Mouse (Mus musculus) adrenal gland, adult 10 weeks (tissue): ENCODE measurements around the gene Pan2. TPM values are rescaled to one million over a fixed set of nuclear protein-coding genes. Genes with fewer than 3 reads are reported as not detected.

Source experiments
- polyA plus RNA-seq: library from polyadenylated mRNA; stranded (reverse); fragments of 350-450 nt; fragmentation: Illumina TruSeq; extraction: RNeasy Lipid Tissue Mini Kit (QIAGEN cat#74804); gene quantifications from one replicate; pipeline ENCODE4 v1.2.3, GENCODE M21; 2014; ENCODE audit warnings: low read depth, low replicate concordance

The Pan2 gene
- polyA plus RNA-seq: 7.5 TPM

GRCm38 (mm10) chr10:128303126-128304021 is at the start of gene Pan2:
TSS of gene Pan2 (plus strand) at chr10:128303335.

DNA sequence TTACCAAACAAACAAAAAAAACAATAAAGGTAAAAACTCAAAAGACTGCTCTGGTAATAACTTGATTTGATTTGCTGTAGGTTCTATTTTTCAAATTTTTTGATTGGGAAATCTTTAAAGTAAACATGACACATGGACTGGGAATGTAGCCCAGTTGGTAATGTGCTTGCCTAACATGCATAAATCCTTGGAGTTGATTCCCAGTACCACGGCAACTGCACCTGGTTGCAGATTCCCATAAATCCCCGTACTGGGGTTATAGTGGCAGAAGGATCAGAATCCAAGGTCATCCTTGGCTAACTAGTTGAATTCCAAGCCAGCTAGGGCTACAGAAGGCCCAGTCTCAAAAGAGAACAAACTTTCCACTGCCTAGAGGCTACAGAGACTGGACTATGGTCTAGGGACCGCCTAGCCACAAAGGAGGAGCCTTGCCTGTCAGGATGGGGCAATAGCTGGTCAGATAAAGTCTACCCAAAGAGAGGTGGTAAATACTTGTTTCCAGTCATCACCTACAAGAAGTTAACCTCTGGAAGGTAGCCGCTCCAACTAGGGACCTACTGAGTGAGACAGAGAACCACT is 49.4 kb upstream of the Pan2 start, which contains the start of gene Apon:
Gene Apon (plus strand): TSS at position 420 of the 579 bp plus-strand sequence.

GRCm38 (mm10) chr10:128268371-128268770 is 34.8 kb upstream of the Pan2 start, which contains the start of gene Apof:
TSS of gene Apof (plus strand) at chr10:128268671.

GRCm38 (mm10) chr10:128270287-128270841 is 32.8 kb upstream of the Pan2 start, which contains the start of gene Stat2:
TSS of gene Stat2 (plus strand) at chr10:128270559.

DNA sequence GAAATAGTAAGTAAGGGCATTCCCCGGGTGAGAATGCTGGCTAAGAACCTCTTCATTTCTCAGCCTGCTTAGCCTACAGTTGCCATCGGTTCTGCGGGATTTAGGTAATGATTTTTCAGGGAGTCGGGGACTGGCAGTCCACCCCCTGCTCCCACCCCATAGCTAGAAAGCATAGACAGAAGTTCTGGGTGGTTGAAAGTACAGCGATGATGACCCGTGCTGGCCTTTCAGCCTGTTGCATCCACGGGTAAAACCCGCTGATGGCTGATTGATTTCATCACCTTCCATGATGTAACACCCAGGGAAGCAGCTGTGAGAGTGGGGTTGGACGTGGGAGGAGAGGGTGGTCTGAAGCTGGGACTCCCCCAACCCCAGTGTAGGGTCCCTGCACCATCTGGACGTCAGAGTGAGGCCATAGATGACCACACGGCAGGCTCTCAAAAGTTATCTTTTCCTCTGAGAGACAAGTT is 4.4 kb upstream of the Pan2 start, which contains the start of gene Il23a:
Gene Il23a (minus strand): TSS at position 51 of the 470 bp plus-strand sequence.

DNA sequence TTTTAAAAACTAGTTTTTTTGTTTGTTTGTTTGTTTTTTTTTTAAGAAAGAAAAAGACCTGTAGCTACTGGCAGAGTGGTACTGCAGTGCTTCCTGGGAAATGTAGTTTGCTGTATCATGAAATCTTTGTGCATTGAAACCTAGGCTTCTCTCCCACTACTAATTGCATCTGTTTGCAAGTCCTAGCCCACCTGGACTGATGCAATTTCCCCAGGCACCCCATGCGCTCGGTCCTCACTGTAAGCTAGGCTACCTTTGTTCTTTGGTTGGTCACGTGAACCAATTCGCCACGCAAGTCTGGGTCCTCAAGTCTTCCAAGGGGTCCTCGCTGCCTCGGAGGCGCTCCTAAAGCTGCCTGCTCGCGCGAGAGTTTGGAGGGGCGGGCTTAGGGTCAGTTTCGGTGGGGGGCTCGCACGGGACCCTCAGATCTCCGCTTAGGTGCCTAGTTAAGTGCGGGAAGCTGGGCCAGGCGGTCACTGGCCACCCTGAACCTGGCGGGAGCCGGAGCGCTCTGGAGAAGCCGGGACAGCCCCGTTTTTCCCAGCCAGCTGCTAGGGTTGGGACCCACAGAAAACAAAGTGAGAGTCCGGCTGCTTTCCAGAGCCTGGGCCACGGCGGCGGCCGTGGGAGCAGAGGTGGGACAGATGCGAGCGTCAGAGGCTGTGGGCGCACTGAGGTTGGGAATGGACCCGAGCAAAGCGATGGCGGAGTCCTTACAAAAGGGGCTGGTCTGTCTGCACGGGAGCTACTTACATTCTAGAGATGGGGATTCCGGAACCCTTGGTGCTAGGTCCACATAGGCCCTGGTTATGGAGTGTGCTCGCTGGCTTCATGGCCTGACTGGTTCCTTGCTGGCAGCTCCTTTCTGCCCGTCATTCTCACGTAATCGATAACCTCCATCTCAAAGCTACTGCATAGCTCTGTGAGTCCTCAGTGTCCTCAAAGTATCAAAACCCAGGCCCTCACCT is 19.3 kb downstream of the Pan2 start, which contains the start of gene Cnpy2:
Gene Cnpy2 (plus strand): TSS at position 319 of the 968 bp plus-strand sequence.

GRCm38 (mm10) chr10:128337306-128338181 is 34.4 kb downstream of the Pan2 start, which contains the start of gene Cs:
TSS of gene Cs (plus strand) at chr10:128337734.

DNA sequence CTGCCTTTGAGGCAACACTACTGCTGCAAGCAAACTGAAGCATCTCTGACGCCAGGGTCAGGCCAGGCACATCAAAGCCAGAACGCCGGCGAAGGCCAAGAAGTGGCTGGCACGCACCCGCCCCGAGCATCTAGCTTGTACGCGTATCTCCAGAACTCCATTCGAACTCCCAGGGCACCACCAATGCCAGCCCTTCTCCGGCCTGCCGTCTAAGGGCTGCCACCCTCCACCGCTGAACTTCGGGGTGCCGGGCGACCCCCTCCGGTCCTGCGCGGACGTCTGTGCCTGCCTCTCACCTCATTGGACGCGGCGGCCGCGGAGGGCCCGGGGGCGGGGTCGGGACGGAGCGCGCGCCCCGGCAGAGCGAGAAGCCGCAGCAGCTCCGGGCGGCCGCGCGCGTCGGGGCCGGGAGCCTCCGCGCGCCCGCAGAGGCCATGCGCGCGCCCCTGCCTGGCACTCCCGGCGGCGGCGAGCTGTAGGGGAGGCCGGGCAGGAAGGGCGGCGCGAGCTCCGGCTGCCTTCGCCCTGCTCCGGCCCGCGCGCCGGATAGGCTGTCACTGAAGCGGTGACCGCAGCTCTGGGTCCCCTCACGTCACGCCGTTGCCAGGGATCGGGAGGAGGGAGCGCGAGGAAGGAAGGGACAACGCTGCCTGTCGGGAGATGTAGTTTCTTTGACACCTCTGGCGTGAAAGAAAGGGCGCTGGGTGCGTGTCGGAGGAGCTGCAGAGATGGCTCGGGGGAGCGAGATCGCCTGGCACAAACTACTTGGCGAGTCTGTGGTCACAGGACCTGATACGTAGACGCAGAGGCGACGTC is 65.5 kb downstream of the Pan2 start, which contains the start of gene Coq10a:
Gene Coq10a (minus strand): TSS at position 596 of the 816 bp plus-strand sequence.

Other genes starting within 250 kb of the Pan2 start
- 590 TPM for gene Ptges3, start 244.4 kb upstream of the Pan2 start, polyA plus RNA-seq
- 811 TPM for gene Atp5b, start 220.1 kb upstream of the Pan2 start, polyA plus RNA-seq
- gene Baz2a, start 211.8 kb upstream of the Pan2 start, polyA plus RNA-seq: 20.4 TPM
- 27.8 TPM for gene Rbms2, start 123.0 kb upstream of the Pan2 start, polyA plus RNA-seq
- gene Gls2, start 108.9 kb upstream of the Pan2 start, polyA plus RNA-seq: not detected
- gene Spryd4, start 91.5 kb upstream of the Pan2 start, polyA plus RNA-seq: 9.9 TPM
- gene Mip, start 77.5 kb upstream of the Pan2 start, polyA plus RNA-seq: not detected
- 1.7 TPM for gene Timeless, start 71.3 kb upstream of the Pan2 start, polyA plus RNA-seq
- not detected for gene Apon, start 49.2 kb upstream of the Pan2 start, polyA plus RNA-seq
- 7.3 TPM for gene Apof, start 34.7 kb upstream of the Pan2 start, polyA plus RNA-seq
- 16.5 TPM for gene Stat2, start 32.8 kb upstream of the Pan2 start, polyA plus RNA-seq
- gene Il23a, start 4.6 kb upstream of the Pan2 start, polyA plus RNA-seq: not detected
- 51.6 TPM for gene Cnpy2, start 19.1 kb downstream of the Pan2 start, polyA plus RNA-seq
- gene Cs, start 34.4 kb downstream of the Pan2 start, polyA plus RNA-seq: 151 TPM
- gene Coq10a, start 65.7 kb downstream of the Pan2 start, polyA plus RNA-seq: 19.6 TPM
- 14.8 TPM for gene Ankrd52, start 73.8 kb downstream of the Pan2 start, polyA plus RNA-seq
- not detected for gene Slc39a5, start 97.9 kb downstream of the Pan2 start, polyA plus RNA-seq
- 32.8 TPM for gene Nabp2, start 108.2 kb downstream of the Pan2 start, polyA plus RNA-seq
- 13.8 TPM for gene Rnf41, start 108.3 kb downstream of the Pan2 start, polyA plus RNA-seq
- 50.5 TPM for gene Smarcc2, start 155.9 kb downstream of the Pan2 start, polyA plus RNA-seq
- gene Myl6, start 190.8 kb downstream of the Pan2 start, polyA plus RNA-seq: 64.3 TPM
- not detected for gene Myl6b, start 195.3 kb downstream of the Pan2 start, polyA plus RNA-seq
- 5.1 TPM for gene Esyt1, start 222.5 kb downstream of the Pan2 start, polyA plus RNA-seq
- 0.82 TPM for gene Zc3h10, start 244.4 kb downstream of the Pan2 start, polyA plus RNA-seq
- 12.5 TPM for gene Rpl41, start 246.0 kb downstream of the Pan2 start, polyA plus RNA-seq